Mouse (Mus musculus) spleen, adult 2 months (tissue): ENCODE data around the gene Gtsf1.

Source experiments
- CTCF ChIP-seq: fragments of 200-500 bp; IDR thresholded peaks from 2 replicates; pipeline ENCODE4 v1.5.1; 2011; ENCODE audit warnings: mild to moderate bottlenecking, inconsistent platforms; ENCODE audit not compliant: insufficient read depth, insufficient read length, insufficient replicate concordance; ENCODE audit errors: extremely low read depth
- POLR2A ChIP-seq: fragments of 200-500 bp; IDR thresholded peaks from 2 replicates; pipeline ENCODE4 v1.6.1; 2011; ENCODE audit warnings: low read depth, low read length, inconsistent platforms

DNA sequence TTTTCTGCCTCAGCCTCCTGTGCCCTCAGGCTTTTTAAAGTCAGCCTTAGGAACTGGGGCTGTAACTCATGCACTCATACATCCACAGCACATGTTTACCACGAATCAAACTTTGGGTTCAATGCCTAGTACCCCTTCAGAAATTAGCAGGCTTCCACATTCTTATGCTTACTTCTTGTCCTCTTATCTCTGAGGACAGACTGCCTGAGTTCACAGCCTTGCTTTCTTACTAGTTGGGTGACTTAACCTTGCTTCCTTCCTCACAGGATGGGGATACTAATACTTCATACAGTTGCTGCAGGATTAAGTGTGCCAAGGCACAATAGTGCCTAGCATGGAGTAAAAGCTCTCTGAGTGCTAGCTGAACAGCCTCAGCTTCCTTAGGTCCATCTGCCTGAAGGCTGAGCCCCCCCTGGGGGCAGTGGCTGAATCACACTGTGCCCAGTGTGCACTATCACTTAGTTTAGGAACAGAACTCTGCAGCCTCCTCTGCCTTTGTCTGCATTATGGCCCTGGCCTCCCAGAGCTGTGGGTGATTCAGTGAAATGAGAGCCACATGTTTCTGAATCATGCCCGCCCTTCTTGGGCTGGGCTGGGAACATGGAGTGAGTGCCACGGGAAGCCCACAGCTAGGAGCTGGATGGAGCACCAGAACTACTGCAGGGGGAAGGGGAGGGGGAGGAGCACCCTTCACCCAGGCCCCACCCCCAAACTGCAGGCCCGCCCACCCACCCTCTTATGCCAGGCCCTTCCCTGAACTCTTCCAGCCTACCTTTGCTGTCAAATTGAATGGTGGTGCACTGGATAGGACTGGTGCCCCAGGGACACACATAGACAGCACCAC, 71.8 kb downstream of the Gtsf1 start:
- no peak for TF ChIP-seq POLR2A
- TF ChIP-seq CTCF, result no peak
